Mouse (Mus musculus): ENCODE measurements around the gene Zfp592. TPM values are rescaled to one million over a fixed set of nuclear protein-coding genes. Genes with fewer than 3 reads are reported as not detected.

The Zfp592 gene
- total and polyA plus RNA-seq, 2 experiments from 2014 or later: 4.4 to 25.6 TPM

GRCm38 (mm10) chr7:81020307-81020706, 26.8 kb downstream of the Zfp592 start:
- H3K36me3 ChIP-seq (ENCODE audit: insufficient read depth, low read length): peaks cover 21% of the 10 kb centered on the region
- no peak for ATAC-seq (ENCODE audit: low FRiP score)
- no peaks in the 10 kb centered on the region for H3K4me1 ChIP-seq (ENCODE audit: insufficient read depth, low read length)
- no peak overlapping the region for H3K27ac ChIP-seq (ENCODE audit: low read depth, low read length)
- no peak for TF ChIP-seq CTCF (IDR thresholded peaks at IDR 0.05)
- H3K9me3 ChIP-seq (ENCODE audit: low read length): no peaks in the 10 kb centered on the region
- DNase-seq (ENCODE audit: low spot score): no peak
- no peak overlapping the region for H3K9ac ChIP-seq (replicated peaks; ENCODE audit: low read length, poor library complexity, severe bottlenecking)
- no peak overlapping the region for H3K4me3 ChIP-seq (ENCODE audit: low read depth, low read length)
- no peak overlapping the region for H3K4me2 ChIP-seq (ENCODE audit: low read depth, low read length, poor library complexity, severe bottlenecking)
- 39% methylated on average over 11 of the region's 11 CpGs for WGBS
- H3K27me3 ChIP-seq (ENCODE audit: insufficient read depth, low read length): no peaks in the 10 kb centered on the region

- DNase-seq (ENCODE audit: low spot score) (no peak), ATAC-seq (ENCODE audit: low FRiP score) (no peak)
- H3K9me3 ChIP-seq (ENCODE audit: low read length): no peaks in the 10 kb centered on the region
- no peaks in the 10 kb centered on the region for H3K27me3 ChIP-seq (ENCODE audit: insufficient read depth, low read length)
- no peak overlapping the region for H3K4me3 ChIP-seq (ENCODE audit: low read depth, low read length)
- TF ChIP-seq CTCF (IDR thresholded peaks at IDR 0.05): no peak
- H3K4me1 ChIP-seq (ENCODE audit: insufficient read depth, low read length): no peaks in the 10 kb centered on the region
- H3K4me2 ChIP-seq (ENCODE audit: low read depth, low read length, poor library complexity, severe bottlenecking): no peak overlapping the region
- H3K36me3 ChIP-seq (ENCODE audit: insufficient read depth, low read length): peaks cover 27% of the 10 kb centered on the region
- H3K9ac ChIP-seq (replicated peaks; ENCODE audit: low read length, poor library complexity, severe bottlenecking): no peak overlapping the region
- H3K27ac ChIP-seq (ENCODE audit: low read depth, low read length): no peak overlapping the region
Measured at GRCm38 (mm10) chr7:81022731-81023130, 29.2 kb downstream of the Zfp592 start.

DNA sequence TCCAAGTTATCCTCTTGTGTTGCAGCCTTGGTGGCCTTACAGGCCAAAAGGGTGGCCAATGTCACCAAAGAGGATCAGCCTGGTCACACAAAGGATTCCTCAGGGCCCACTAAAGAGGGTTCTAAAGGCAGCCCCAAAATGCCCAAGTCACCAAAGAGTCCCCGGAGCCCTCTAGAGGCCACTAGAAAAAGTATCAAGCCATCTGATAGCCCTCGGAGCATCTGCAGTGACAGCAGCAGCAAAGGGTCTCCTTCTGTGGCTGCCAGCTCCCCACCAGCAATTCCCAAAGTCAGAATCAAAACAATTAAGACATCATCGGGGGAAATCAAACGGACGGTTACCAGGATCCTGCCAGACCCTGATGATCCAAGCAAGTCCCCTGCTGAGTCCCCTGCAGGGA, 30.6 kb downstream of the Zfp592 start:
- Histone ChIP-seq H3K27me3 (ENCODE audit: insufficient read depth, low read length) (no peaks in the 10 kb centered on the region), H3K27ac (ENCODE audit: low read depth, low read length) (no peak overlapping the region), H3K4me2 (ENCODE audit: low read depth, low read length, poor library complexity, severe bottlenecking) (no peak overlapping the region), H3K4me3 (ENCODE audit: low read depth, low read length) (no peak overlapping the region), H3K4me1 (ENCODE audit: insufficient read depth, low read length) (no peaks in the 10 kb centered on the region), H3K9me3 (ENCODE audit: low read length) (no peaks in the 10 kb centered on the region), H3K36me3 (ENCODE audit: insufficient read depth, low read length) (peaks cover 27% of the 10 kb centered on the region), H3K9ac (replicated peaks; ENCODE audit: low read length, poor library complexity, severe bottlenecking) (no peak overlapping the region)
- ATAC-seq (ENCODE audit: low FRiP score): no peak
- TF ChIP-seq CTCF (IDR thresholded peaks at IDR 0.05): peak; percentile 44; the same call in 1 of the 2 replicates
- WGBS: 44% methylated on average over 5 of the region's 5 CpGs
- peak; percentile 47 for DNase-seq (ENCODE audit: low spot score)

- H3K9me3 ChIP-seq (ENCODE audit: low read length): no peaks in the 10 kb centered on the region
- no peak overlapping the region for H3K27ac ChIP-seq (ENCODE audit: low read depth, low read length)
- 88% methylated on average over 9 of the region's 9 CpGs for WGBS
- no peak overlapping the region for H3K4me2 ChIP-seq (ENCODE audit: low read depth, low read length, poor library complexity, severe bottlenecking)
- DNase-seq (ENCODE audit: low spot score) (no peak), ATAC-seq (ENCODE audit: low FRiP score) (no peak)
- H3K9ac ChIP-seq (replicated peaks; ENCODE audit: low read length, poor library complexity, severe bottlenecking): no peak overlapping the region
- H3K4me3 ChIP-seq (ENCODE audit: low read depth, low read length): no peak overlapping the region
- H3K4me1 ChIP-seq (ENCODE audit: insufficient read depth, low read length): no peaks in the 10 kb centered on the region
- TF ChIP-seq CTCF (IDR thresholded peaks at IDR 0.05): no peak
- no peaks in the 10 kb centered on the region for H3K27me3 ChIP-seq (ENCODE audit: insufficient read depth, low read length)
- H3K36me3 ChIP-seq (ENCODE audit: insufficient read depth, low read length): peaks cover 33% of the 10 kb centered on the region
Measured at GRCm38 (mm10) chr7:81024651-81025050, 31.2 kb downstream of the Zfp592 start.

DNA sequence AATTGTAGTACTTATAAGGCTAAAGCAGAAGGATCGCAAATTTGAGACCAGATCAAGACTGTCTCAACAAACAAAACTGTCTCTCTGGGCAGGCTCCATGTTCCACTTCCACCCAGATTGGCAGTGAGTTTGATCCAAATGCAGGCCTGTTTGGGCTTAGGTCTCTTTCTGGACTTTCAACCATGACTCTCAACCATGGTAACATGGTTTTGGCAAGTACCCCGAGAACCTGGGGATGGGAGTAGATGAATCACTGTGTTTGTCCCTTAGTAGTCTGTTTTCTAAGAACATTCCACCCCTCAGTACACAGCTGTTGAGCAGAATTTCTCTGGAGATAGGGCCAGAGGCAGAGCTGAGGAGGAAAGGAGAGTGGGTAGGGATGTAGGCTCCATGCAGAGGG, 32.3 kb downstream of the Zfp592 start:
- no peak for TF ChIP-seq CTCF (IDR thresholded peaks at IDR 0.05)
- H3K4me3 ChIP-seq (ENCODE audit: low read depth, low read length): no peak overlapping the region
- H3K27ac ChIP-seq (ENCODE audit: low read depth, low read length): no peak overlapping the region
- H3K27me3 ChIP-seq (ENCODE audit: insufficient read depth, low read length): no peaks in the 10 kb centered on the region
- H3K4me2 ChIP-seq (ENCODE audit: low read depth, low read length, poor library complexity, severe bottlenecking): no peak overlapping the region
- no peak overlapping the region for H3K9ac ChIP-seq (replicated peaks; ENCODE audit: low read length, poor library complexity, severe bottlenecking)
- H3K36me3 ChIP-seq (ENCODE audit: insufficient read depth, low read length): peaks cover 34% of the 10 kb centered on the region
- no peaks in the 10 kb centered on the region for H3K4me1 ChIP-seq (ENCODE audit: insufficient read depth, low read length)
- DNase-seq (ENCODE audit: low spot score) (no peak), ATAC-seq (ENCODE audit: low FRiP score) (no peak)
- H3K9me3 ChIP-seq (ENCODE audit: low read length): no peaks in the 10 kb centered on the region
- 96% methylated on average over 2 of the region's 2 CpGs for WGBS

DNA sequence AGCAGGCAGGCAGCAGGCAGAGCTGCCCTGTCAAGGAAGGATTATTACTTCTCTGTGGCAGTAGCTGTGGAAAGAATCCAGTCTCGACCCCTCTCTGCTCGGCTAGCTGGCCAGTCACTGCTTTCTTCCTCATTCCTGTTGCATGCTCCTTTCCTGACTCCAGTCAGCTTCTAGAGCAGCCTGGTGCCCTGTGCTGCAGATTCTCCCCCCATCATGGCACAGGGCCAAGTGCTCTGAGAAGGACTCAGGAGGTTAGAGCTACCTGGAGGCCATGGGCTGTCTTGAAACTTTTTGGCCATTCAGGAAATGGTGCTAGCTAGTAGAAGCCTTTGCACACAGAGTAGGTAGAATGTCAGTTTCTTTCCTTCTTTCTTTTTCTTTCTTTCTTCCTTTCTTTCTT, 46.2 kb downstream of the Zfp592 start:
- H3K4me3 ChIP-seq (ENCODE audit: low read depth, low read length): no peak overlapping the region
- no peaks in the 10 kb centered on the region for H3K9me3 ChIP-seq (ENCODE audit: low read length)
- DNase-seq (ENCODE audit: low spot score) (no peak), ATAC-seq (ENCODE audit: low FRiP score) (no peak)
- 83% methylated on average over 2 of the region's 2 CpGs for WGBS
- no peak for TF ChIP-seq CTCF (IDR thresholded peaks at IDR 0.05)
- H3K4me1 ChIP-seq (ENCODE audit: insufficient read depth, low read length): no peaks in the 10 kb centered on the region
- no peak overlapping the region for H3K27ac ChIP-seq (ENCODE audit: low read depth, low read length)
- no peak overlapping the region for H3K4me2 ChIP-seq (ENCODE audit: low read depth, low read length, poor library complexity, severe bottlenecking)
- no peaks in the 10 kb centered on the region for H3K27me3 ChIP-seq (ENCODE audit: insufficient read depth, low read length)
- H3K36me3 ChIP-seq (ENCODE audit: insufficient read depth, low read length): peaks cover 67% of the 10 kb centered on the region
- no peak overlapping the region for H3K9ac ChIP-seq (replicated peaks; ENCODE audit: low read length, poor library complexity, severe bottlenecking)
